Mouse (Mus musculus) spleen, adult 2 months (tissue): ENCODE data around the gene Tns3. TPM values are rescaled to one million over a fixed set of nuclear protein-coding genes. Genes with fewer than 3 reads are reported as not detected.

Source experiments
- DNase-seq, 2 experiments: peaks; one replicate each; pipeline versions ENCODE4 v3.0.0 to v3.0.0-alpha.2; 2012 to 2021; ENCODE audit warnings: low spot score in 2 of 2, low read depth in 1 of 2
- H3K27ac ChIP-seq: fragments of 200-500 bp; 2 replicates; pipeline ENCODE4 v1.5.1; 2012; ENCODE audit warnings: low read length, inconsistent platforms; ENCODE audit not compliant: insufficient read depth
- H3K27me3 ChIP-seq: fragments of 200-500 bp; 2 replicates; pipeline ENCODE4 v1.6.1; 2012; ENCODE audit warnings: mild to moderate bottlenecking, moderate library complexity, low read length, inconsistent platforms; ENCODE audit not compliant: control insufficient read depth, insufficient read depth
- H3K36me3 ChIP-seq: fragments of 200-500 bp; 2 replicates; pipeline ENCODE4 v1.6.1; 2012; ENCODE audit warnings: mild to moderate bottlenecking, low read length, inconsistent platforms; ENCODE audit not compliant: control insufficient read depth, insufficient read depth
- H3K4me1 ChIP-seq: fragments of 200-500 bp; 2 replicates; pipeline ENCODE4 v1.6.1; 2011; ENCODE audit warnings: inconsistent platforms; ENCODE audit not compliant: control insufficient read depth, insufficient read depth, insufficient read length
- H3K4me3 ChIP-seq: fragments of 200-500 bp; 2 replicates; pipeline ENCODE4 v1.5.1; 2011; ENCODE audit warnings: mild to moderate bottlenecking, inconsistent platforms; ENCODE audit not compliant: insufficient read depth, insufficient read length; ENCODE audit errors: extremely low read depth
- CTCF ChIP-seq: fragments of 200-500 bp; IDR thresholded peaks from 2 replicates; pipeline ENCODE4 v1.5.1; 2011; ENCODE audit warnings: mild to moderate bottlenecking, inconsistent platforms; ENCODE audit not compliant: insufficient read depth, insufficient read length, insufficient replicate concordance; ENCODE audit errors: extremely low read depth
- POLR2A ChIP-seq: fragments of 200-500 bp; IDR thresholded peaks from 2 replicates; pipeline ENCODE4 v1.6.1; 2011; ENCODE audit warnings: low read depth, low read length, inconsistent platforms
- WGBS: fragments of 180-500 bp; shearing (Covaris S2); methylation state at CpG from one replicate; pipeline ENCODE4 v1.1.7; 2018; 5-methylcytosine and 5-hydroxymethylcytosine counted together
- polyA plus RNA-seq: library from polyadenylated mRNA; depleted of rRNA; stranded (reverse); fragments of >200 nt; gene quantifications from 2 replicates; pipeline ENCODE4 v1.2.3, GENCODE M21; 2012

Tns3 gene
- polyA plus RNA-seq, 1 experiment: 39.7 TPM

- Histone ChIP-seq H3K4me3 (no peak overlapping the region), H3K4me1 (peaks cover 22% of the 10 kb centered on the region), H3K27ac (no peak overlapping the region), H3K27me3 (no peaks in the 10 kb centered on the region), H3K36me3 (no peaks in the 10 kb centered on the region)
- DNase-seq: no peak
- TF ChIP-seq POLR2A: no peak
- no peak for TF ChIP-seq CTCF
- 57% methylated on average over 6 of the region's 6 CpGs for WGBS
Observed at GRCm38 (mm10) chr11:8692162-8692535, 27.8 kb upstream of the Tns3 start.

- DNase-seq: no peak
- Histone ChIP-seq H3K4me3 (no peak overlapping the region), H3K4me1 (peaks cover 22% of the 10 kb centered on the region), H3K27me3 (no peaks in the 10 kb centered on the region), H3K36me3 (no peaks in the 10 kb centered on the region), H3K27ac (no peak overlapping the region)
- TF ChIP-seq CTCF (no peak), POLR2A (no peak)
- 77% methylated on average over 4 of the region's 4 CpGs for WGBS
Observed at GRCm38 (mm10) chr11:8691605-8692004, 27.3 kb upstream of the Tns3 start.

GRCm38 (mm10) chr11:8690633-8691032 is 26.3 kb upstream of the Tns3 start:
- Histone ChIP-seq H3K27ac (no peak overlapping the region), H3K36me3 (no peaks in the 10 kb centered on the region), H3K4me1 (peaks cover 22% of the 10 kb centered on the region), H3K4me3 (no peak overlapping the region), H3K27me3 (no peaks in the 10 kb centered on the region)
- no peak for TF ChIP-seq POLR2A
- no peak for TF ChIP-seq CTCF
- WGBS: 82% methylated on average over 4 of the region's 4 CpGs
- no peak for DNase-seq

- Histone ChIP-seq H3K4me3 (peak overlapping the region; percentile 50; the same call in 1 of the 2 replicates), H3K27ac (peak overlapping the region; percentile 86), H3K4me1 (peaks cover 23% of the 10 kb centered on the region), H3K36me3 (no peaks in the 10 kb centered on the region), H3K27me3 (no peaks in the 10 kb centered on the region)
- 7% methylated on average over 7 of the region's 7 CpGs for WGBS
- no peak for TF ChIP-seq CTCF
- TF ChIP-seq POLR2A: no peak
- peak in 1 of 2 experiments; percentile 74 for DNase-seq
Observed at GRCm38 (mm10) chr11:8689515-8689914, 25.2 kb upstream of the Tns3 start.

GRCm38 (mm10) chr11:8688907-8689306 is 24.6 kb upstream of the Tns3 start:
- TF ChIP-seq POLR2A (peak; percentile 8; the same call in 1 of the 2 replicates), CTCF (no peak)
- peak overlapping the region; percentile 86 for H3K27ac ChIP-seq
- no peaks in the 10 kb centered on the region for H3K36me3 ChIP-seq
- no peaks in the 10 kb centered on the region for H3K27me3 ChIP-seq
- peak; percentile 46 to 48 for DNase-seq
- 20% methylated on average over 8 of the region's 8 CpGs for WGBS
- H3K4me1 ChIP-seq: peaks cover 27% of the 10 kb centered on the region
- H3K4me3 ChIP-seq: peak overlapping the region; percentile 50

GRCm38 (mm10) chr11:8686501-8686900 is 22.2 kb upstream of the Tns3 start:
- no peak for DNase-seq
- 83% methylated on average over 3 of the region's 3 CpGs for WGBS

GRCm38 (mm10) chr11:8686061-8686460 is 21.7 kb upstream of the Tns3 start:
- H3K4me1 ChIP-seq: peaks cover 27% of the 10 kb centered on the region
- WGBS: 65% methylated on average over 1 of the region's 1 CpGs
- no peak overlapping the region for H3K27ac ChIP-seq

More at GRCm38 (mm10) chr11:8686501-8686900, 22.2 kb upstream of the Tns3 start:
- Histone ChIP-seq H3K36me3 (no peaks in the 10 kb centered on the region), H3K27ac (no peak overlapping the region), H3K4me3 (no peak overlapping the region), H3K4me1 (peaks cover 27% of the 10 kb centered on the region), H3K27me3 (no peaks in the 10 kb centered on the region)
- TF ChIP-seq CTCF: no peak

More at GRCm38 (mm10) chr11:8686061-8686460, 21.7 kb upstream of the Tns3 start:
- no peak overlapping the region for H3K4me3 ChIP-seq
- TF ChIP-seq CTCF (no peak), POLR2A (no peak)
- no peaks in the 10 kb centered on the region for H3K36me3 ChIP-seq
- no peaks in the 10 kb centered on the region for H3K27me3 ChIP-seq
- DNase-seq: no peak
